Mouse (Mus musculus) adrenal gland, adult 2 months (tissue): Measurements from ENCODE around the gene Pus7l. TPM values are rescaled to one million over a fixed set of nuclear protein-coding genes. Genes with fewer than 3 reads are reported as not detected.

Experiments used
- DNase-seq: peaks from one replicate; pipeline ENCODE4 v3.0.0; 2021
- polyA plus RNA-seq: library from polyadenylated mRNA; depleted of rRNA; stranded (reverse); fragments of >200 nt; gene quantifications from 2 replicates; pipeline ENCODE4 v1.2.3, GENCODE M21; 2012; rRNA removed
- total RNA-seq, 2 experiments: library from RNA; stranded (reverse); gene quantifications; 2 replicates each; pipeline ENCODE4 v1.2.3; 2021

The Pus7l gene
- total and polyA plus RNA-seq, 3 experiments = 2.0 to 3.1 (median 2.9) TPM

DNA sequence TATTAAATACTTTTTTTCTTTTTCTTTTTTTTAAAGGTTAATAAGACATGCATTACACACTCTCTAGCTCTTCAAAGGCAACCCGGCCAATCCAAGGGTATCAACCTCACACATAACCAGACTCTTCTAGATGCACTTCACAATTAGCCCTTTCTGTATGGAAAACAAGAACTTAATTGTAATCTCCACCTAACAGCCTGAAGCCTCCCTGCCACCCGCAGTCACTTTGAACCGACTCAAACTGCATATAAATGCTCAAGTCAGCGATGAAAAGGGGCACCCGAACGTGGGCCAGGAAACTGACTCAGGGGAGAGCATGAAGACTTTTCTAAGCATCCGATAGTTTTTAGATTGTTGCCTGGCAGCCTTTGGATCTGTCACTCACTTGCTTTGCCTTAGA lies 66.1 kb downstream of the Pus7l start:
- no peak for DNase-seq

DNA sequence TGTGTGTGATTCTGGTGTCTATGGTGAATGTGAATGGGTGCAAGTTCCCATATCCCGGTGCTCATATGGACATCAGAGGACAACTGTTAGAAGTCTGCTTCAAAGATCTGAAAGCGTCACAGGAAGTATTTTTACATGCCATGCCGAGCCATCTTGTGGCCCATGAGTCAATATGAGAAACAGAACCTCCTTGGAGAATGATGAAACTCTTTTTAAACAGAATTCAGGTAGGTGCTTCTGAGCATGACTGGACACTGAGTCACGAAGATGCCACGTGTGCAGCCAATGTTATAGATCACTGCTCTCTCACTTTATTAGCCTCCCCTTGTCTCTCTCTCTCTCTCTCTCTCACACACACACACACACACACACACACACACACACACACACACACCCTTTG lies 67.4 kb downstream of the Pus7l start:
- no peak for DNase-seq

Other genes starting within 250 kb of the Pus7l start
- 1 to 10 TPM; 1.0 to 1.7 TPM for gene Adamts20, start 78.1 kb downstream of the Pus7l start, total RNA-seq
- gene Adamts20, start 78.1 kb downstream of the Pus7l start, polyA plus RNA-seq = 0.47 and 0.86 TPM in 2 replicates
- gene Irak4, start 96 bp upstream of the Pus7l start, total RNA-seq = 10 to 100 TPM; 13.4 to 18.6 TPM
- 8.6 and 9.2 TPM in 2 replicates for gene Irak4, start 96 bp upstream of the Pus7l start, polyA plus RNA-seq
- 100 to 1,000 TPM in 1 of 2 experiments, 10 to 100 TPM in 1; 99.3 to 104 TPM for gene Twf1, start 46.3 kb upstream of the Pus7l start, total RNA-seq
- gene Twf1, start 46.3 kb upstream of the Pus7l start, polyA plus RNA-seq = 22.7 and 27.5 TPM in 2 replicates
- gene Tmem117, start 85.7 kb upstream of the Pus7l start, total RNA-seq = 1 to 10 TPM; 2.5 to 7.1 TPM
- 0.26 and 0.30 TPM in 2 replicates for gene Tmem117, start 85.7 kb upstream of the Pus7l start, polyA plus RNA-seq